Mouse (Mus musculus) left cerebral cortex, postnatal 14 days (tissue): Measurements from ENCODE around the gene Yipf3. TPM values are rescaled to one million over a fixed set of nuclear protein-coding genes. Genes with fewer than 3 reads are reported as not detected.

Experiments used
- microRNA-seq, 2 experiments: library from miRNA; unstranded; fragments of <30 nt; microRNA quantifications; one replicate each; pipeline ENCODE4 v1.2.0; 2022
- total RNA-seq, 2 experiments: library from RNA; stranded (reverse); gene quantifications; 2 replicates each; pipeline ENCODE4 v1.2.3; 2021

Gene Yipf3
- total RNA-seq, 2 experiments from 2014 or later, result 82.1 to 99.3 TPM

Small RNA genes lying within 50 kb of the gene (microRNA-seq; reads per million reads assigned to microRNA genes)
- 0 reads per million in 2 experiments for gene Mir693

Other genes starting within 250 kb of the Yipf3 start
- gene Vegfa, start 215.7 kb upstream of the Yipf3 start, total RNA-seq, result 10 to 100 TPM; 88.1 to 94.7 TPM
- 10 to 100 TPM; 79.0 to 83.1 TPM for gene Mrps18a, start 137.1 kb upstream of the Yipf3 start, total RNA-seq
- gene Rsph9, start 103.9 kb upstream of the Yipf3 start, total RNA-seq, result 10 to 100 TPM; 22.8 to 23.7 TPM
- gene Mad2l1bp, start 94.5 kb upstream of the Yipf3 start, total RNA-seq, result 10 to 100 TPM; 13.4 to 15.9 TPM
- gene Gtpbp2, start 87.0 kb upstream of the Yipf3 start, total RNA-seq, result 100 to 1,000 TPM in 1 of 2 experiments, 10 to 100 TPM in 1; 95.4 to 106 TPM
- 1 to 10 TPM; 6.8 to 7.0 TPM for gene Polh, start 45.4 kb upstream of the Yipf3 start, total RNA-seq
- 10 to 100 TPM; 37.5 to 40.1 TPM for gene Xpo5, start 45.3 kb upstream of the Yipf3 start, total RNA-seq
- gene Polr1c, start within 50 bp of the Yipf3 start, total RNA-seq, result 10 to 100 TPM; 34.0 to 35.2 TPM
- 10 to 100 TPM; 91.0 to 98.8 TPM for gene Lrrc73, start 5.5 kb downstream of the Yipf3 start, total RNA-seq
- 10 to 100 TPM; 39.1 to 44.9 TPM for gene Tjap1, start 34.9 kb downstream of the Yipf3 start, total RNA-seq
- gene Dlk2, start 49.3 kb downstream of the Yipf3 start, total RNA-seq, result 10 to 100 TPM; 61.2 to 65.1 TPM
- 1 to 10 TPM; 8.4 to 8.7 TPM for gene Abcc10, start 80.3 kb downstream of the Yipf3 start, total RNA-seq
- gene Zfp318, start 135.7 kb downstream of the Yipf3 start, total RNA-seq, result 10 to 100 TPM; 70.9 to 71.5 TPM
- gene Crip3, start 180.8 kb downstream of the Yipf3 start, total RNA-seq, result 1 to 10 TPM; 3.3 to 5.3 TPM
- under 1 TPM; 0.53 to 0.89 TPM for gene Slc22a7, start 190.4 kb downstream of the Yipf3 start, total RNA-seq
- gene Ttbk1, start 239.6 kb downstream of the Yipf3 start, total RNA-seq, result 100 to 1,000 TPM; 135 to 142 TPM
- 1 to 10 TPM; 5.2 to 5.3 TPM for gene Dnph1, start 248.6 kb downstream of the Yipf3 start, total RNA-seq